Mouse (Mus musculus) adrenal gland, adult 2 months (tissue): ENCODE data around the gene Frmd4b. TPM values are rescaled to one million over a fixed set of nuclear protein-coding genes. Genes with fewer than 3 reads are reported as not detected.
A peak's percentile ranks its signal among the peaks of the same experiment; 100 is the strongest.

Experiments
- DNase-seq: peaks from one replicate; pipeline ENCODE4 v3.0.0; 2021
- polyA plus RNA-seq: library from polyadenylated mRNA; depleted of rRNA; stranded (reverse); fragments of >200 nt; gene quantifications from 2 replicates; pipeline ENCODE4 v1.2.3, GENCODE M21; 2012; rRNA removed
- total RNA-seq, 2 experiments: library from RNA; stranded (reverse); gene quantifications; 2 replicates each; pipeline ENCODE4 v1.2.3; 2021

Frmd4b gene
- total and polyA plus RNA-seq, 3 experiments = 4.7 to 22.7 (median 16.8) TPM

GRCm38 (mm10) chr6:97252086-97252485 lies 365.3 kb downstream of the Frmd4b start:
- DNase-seq = peak; percentile 13

GRCm38 (mm10) chr6:97250966-97251365 lies 366.4 kb downstream of the Frmd4b start:
- peak; percentile 65 for DNase-seq

- DNase-seq = no peak
These were observed 372.1 kb downstream of the Frmd4b start for GRCm38 (mm10) chr6:97245200-97245599.

GRCm38 (mm10) chr6:97242522-97242921 lies 374.8 kb downstream of the Frmd4b start:
- DNase-seq = no peak

GRCm38 (mm10) chr6:97240092-97240491 lies 377.2 kb downstream of the Frmd4b start:
- DNase-seq = no peak

GRCm38 (mm10) chr6:97239360-97239759 lies 378.0 kb downstream of the Frmd4b start:
- DNase-seq = no peak

Other genes with a start within 250 kb of the Frmd4b start
- gene Mitf, start 189.5 kb upstream of the Frmd4b start, total RNA-seq = 1 to 10 TPM; 8.6 to 8.8 TPM
- gene Mitf, start 189.5 kb upstream of the Frmd4b start, polyA plus RNA-seq = 3.3 and 4.1 TPM in 2 replicates